Mouse (Mus musculus): ENCODE data around the gene Prss2. TPM values are rescaled to one million over a fixed set of nuclear protein-coding genes. Genes with fewer than 3 reads are reported as not detected.
"Not testable (repeated sequence)": the region's sequence is repeated elsewhere in the genome, so short reads cannot be mapped to it uniquely, and the experiment has no call there.

Prss2 gene
- total RNA-seq (2021) = not detected

DNA sequence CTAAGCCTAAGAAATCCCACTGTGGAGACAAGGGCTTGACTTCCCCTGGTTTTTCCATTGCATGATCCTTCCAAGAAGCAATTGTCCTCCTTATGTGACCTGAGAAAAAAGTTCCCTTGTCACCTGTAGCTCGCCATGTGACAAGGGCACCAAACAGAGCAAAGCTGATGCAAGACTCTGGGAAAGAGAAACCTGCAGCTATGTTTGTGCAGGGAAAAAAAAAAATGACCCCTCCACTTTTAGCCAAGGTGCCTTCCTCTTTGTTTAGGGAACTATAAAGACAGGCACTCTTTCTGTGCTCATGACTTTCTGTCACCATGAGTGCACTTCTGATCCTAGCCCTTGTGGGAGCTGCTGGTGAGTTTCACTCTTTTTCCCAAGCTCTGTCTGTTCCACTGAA is at the start of gene Prss2:
Gene Prss2 (plus strand): TSS at position 301 of the 400 bp plus-strand sequence.
- intact Hi-C loops (cut with DNase I) = no loop called here

DNA sequence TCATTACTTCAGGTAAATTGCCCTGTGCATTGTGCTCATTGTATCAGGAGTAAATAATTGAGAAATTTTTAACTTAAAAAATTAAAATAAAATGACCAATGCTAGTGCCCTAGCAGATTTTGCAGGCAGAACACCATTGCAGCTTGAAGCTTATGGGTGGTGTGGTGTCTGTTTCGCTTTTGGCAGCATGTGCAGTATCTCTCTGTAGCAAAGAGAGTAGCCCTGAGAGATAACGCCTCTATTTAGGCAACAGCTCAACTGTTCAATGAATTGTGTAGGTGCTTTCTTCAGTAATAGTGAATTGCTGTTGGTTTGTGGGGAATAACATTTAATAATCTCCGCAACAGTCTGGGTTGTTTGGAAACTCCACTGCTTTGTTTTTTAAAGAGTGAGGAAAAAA is 22.2 kb upstream of the Prss2 start:
- no peak for DNase-seq
- intact Hi-C loops (cut with DNase I) = no loop called here

More for the DNA sequence above, at the start of gene Prss2:
- DNase-seq = no peak

DNA sequence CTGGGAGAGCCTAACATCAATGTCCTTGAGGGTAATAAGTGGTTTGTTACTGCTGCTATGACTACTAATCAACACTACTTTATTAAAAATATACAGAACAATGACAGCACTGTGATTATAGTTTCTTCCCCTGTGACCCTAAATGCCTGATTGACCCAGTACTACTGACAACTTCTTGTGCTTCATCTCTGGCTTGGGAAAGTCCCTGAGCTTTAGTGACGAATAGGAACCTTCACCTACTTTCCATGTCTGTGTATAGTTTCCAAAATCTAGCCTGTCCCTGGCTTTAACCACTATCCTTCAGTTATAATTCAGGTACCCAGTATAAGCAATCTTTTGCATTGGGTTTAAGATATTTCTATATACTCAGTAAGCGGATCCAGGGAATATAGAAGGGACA is 16.7 kb upstream of the Prss2 start:
- intact Hi-C loops (cut with DNase I) = no loop called here
- DNase-seq = no peak

DNA sequence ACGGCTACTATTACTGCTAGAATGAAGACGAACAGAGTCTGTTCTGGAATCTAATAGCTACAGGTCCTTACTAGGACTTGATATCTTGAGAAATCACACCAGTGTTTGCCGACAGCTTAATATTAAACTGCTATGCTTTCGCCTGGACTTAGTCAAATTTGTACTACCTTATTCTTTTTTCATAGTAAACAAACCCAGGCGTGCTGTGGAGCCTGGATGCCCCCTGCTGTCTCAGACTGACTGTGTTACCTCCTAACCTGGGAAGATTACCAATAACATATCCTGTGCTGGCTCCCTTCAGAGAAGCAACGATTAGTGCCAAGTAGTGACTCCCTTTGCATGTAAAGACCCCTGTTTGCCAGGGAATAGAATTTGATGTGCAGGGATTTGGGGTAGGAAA is 16.3 kb upstream of the Prss2 start:
- DNase-seq = no peak
- intact Hi-C loops (cut with DNase I) = no loop called here

DNA sequence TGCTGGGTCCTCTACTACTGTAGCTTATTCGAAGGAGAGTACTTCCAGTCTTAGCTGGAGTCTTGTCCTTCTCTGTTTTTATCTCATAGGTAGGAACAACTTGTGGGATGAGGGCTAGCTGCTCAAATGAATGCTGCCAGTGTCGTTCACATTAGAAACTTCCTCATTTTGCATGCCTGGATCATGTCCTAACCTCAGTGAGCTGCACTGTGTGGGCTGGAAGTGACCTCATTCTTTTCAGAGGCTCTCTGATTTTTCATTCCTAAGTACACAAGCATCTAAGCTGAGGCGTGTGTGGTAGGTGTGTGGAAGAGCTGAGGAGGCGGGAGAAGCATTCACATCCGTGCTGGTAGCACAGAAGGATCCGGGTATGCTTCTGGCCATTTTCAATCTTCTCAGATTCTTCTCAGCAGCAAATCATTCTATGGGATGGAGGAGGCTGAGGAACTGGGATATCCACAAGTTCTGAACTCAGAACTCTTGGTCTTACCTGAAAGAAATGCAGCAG is 3.5 kb upstream of the Prss2 start:
- no peak for DNase-seq
- intact Hi-C loops (cut with DNase I) = no loop called here

DNA sequence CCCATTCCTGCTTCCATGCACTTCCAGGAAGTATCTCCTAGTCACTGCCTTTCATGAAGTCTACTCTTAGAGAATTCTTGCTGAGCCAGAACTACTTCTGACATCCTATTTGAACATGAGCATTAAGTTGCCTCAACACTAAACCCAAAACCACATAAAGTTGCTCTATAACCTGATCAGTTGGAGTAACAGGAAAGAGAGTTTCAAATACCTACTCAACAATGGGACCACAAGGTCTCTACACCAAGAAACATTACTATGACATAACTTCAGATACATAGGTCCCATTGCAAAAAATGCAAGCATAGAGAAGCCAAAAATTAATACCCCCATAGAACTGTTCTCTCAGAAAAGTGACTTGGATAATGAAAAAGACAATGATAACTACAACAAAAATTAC is 4.9 kb downstream of the Prss2 start:
- no peak for DNase-seq
- intact Hi-C loops (cut with DNase I) = no loop called here

DNA sequence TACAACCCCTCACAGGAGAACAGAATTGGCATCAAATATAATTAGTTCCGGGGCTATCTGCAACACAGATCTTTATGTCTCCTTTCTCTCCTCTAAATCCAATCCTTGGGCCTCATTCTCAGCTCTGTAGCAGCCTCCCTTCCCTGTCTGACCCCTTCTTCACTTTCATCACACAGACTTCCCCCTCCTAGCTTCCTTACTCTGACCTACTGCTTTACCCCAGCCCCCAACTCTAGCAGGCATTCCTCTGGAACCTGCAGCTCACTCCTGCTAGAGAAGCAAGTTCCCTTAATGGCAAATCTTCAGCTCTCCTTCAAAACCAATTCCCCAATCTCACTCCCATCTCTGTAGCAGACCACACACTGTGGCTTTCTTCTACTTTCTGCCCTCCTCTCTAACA is 5.8 kb downstream of the Prss2 start:
- intact Hi-C loops (cut with DNase I) = no loop called here
- DNase-seq = no peak

DNA sequence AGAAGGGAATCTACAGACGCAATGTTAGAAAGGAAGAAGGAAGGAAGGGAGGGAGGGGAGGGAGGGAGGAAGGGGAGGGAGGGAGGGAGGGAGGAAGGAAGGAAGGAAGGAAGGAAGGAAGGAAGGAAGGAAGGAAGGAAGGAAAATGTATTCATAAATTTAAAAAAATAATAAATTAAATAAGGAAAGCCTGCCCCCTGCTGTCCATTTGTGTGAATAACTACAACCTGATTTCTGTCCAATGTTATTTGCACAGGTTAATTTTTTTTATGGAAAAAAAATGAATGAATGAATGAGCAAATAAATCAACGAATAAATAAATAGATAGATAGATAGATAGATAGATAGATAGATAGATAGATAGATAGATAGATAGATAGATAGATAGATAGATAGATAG is 8.4 kb downstream of the Prss2 start:
- intact Hi-C loops (cut with DNase I) = loop anchor here (2.0 to 5.0 kb wide), 2 partner anchors 267 to 393 kb away; no protein-coding TSS in a partner anchor
- peak in 1 of 2 experiments; percentile 15 for DNase-seq

DNA sequence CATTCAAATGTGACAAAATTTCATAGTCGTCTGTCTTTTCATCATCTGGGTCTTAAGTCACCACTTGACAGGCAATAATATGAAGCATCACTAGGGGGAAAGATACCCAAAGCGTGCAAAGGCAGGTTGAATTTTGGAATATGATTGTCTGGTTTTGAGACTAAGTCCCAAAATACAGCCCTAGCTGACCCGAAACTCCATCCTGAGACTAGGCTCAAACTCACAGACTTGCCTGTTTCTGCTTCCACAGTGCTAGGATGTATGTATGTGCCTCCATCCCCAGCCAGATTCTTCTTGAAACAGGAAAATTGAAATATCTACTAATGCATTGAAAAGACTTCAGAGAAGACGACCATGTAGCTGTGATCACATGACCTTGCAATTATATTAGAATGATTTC is 10.6 kb downstream of the Prss2 start:
- intact Hi-C loops (cut with DNase I) = loop anchor here (5.0 kb wide), 1 partner anchor 395 kb away; no protein-coding TSS in a partner anchor

DNA sequence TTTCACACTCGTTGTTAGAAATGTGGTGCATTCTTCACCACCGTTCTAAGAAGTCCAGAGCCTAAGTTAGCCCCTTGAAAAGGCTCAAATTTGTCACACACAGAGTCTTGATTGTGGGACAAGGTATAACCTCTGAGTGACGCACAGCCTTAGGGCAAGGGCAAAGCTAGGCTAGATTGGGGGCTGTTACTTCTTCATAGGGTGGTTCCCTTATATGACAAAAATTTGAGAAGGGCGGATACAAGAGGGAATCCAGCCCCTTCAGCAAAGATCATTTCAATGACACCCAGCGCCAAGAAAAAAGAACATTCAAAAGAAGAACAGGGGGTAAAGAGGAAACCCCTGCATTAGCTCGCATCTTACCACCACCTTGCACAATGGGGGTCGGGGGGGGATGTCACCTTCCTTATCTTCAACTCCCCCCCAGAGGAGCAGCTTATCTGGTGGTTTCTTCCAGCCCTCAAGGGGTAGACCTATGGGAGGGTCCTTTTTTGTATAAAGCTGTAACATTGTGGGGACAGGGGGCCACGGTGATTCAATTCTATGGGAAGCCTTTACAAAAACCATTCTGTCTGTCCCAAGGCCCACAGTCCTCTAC is 11.2 kb downstream of the Prss2 start:
- no peak for DNase-seq
- intact Hi-C loops (cut with DNase I) = loop anchor here (5.0 kb wide), 1 partner anchor 395 kb away; no protein-coding TSS in a partner anchor

More for the DNA sequence above, 10.6 kb downstream of the Prss2 start:
- DNase-seq = no peak

DNA sequence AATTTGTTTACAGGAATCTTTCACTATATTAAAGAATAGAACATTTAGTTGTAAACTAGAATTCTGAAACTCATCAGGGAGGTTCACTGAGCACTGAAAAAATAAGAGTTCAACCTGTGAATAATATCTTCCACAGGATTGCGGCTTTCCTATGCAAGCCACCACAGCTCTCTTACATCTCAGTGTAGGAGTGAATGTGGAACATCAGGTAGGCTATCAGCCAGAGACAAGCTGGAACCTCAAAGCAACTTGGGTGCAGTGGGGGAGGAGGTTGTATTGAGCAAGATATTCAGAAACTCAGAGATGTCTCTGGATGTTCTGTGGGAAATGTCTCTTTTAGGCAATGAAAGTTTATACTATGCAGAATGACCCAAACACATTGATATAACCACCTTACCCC is 15.8 kb downstream of the Prss2 start:
- no peak for DNase-seq
- intact Hi-C loops (cut with DNase I) = no loop called here

DNA sequence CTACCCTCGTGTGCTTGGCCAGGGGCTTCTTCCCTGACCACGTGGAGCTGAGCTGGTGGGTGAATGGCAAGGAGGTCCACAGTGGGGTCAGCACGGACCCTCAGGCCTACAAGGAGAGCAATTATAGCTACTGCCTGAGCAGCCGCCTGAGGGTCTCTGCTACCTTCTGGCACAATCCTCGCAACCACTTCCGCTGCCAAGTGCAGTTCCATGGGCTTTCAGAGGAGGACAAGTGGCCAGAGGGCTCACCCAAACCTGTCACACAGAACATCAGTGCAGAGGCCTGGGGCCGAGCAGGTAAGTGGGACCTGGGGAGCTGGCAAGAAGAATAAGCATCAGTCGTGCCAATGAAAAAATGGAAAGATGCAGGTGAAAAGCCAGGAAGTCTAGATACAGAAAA is 16.7 kb downstream of the Prss2 start:
- DNase-seq; intact Hi-C loops (cut with DNase I): not testable (repeated sequence)

DNA sequence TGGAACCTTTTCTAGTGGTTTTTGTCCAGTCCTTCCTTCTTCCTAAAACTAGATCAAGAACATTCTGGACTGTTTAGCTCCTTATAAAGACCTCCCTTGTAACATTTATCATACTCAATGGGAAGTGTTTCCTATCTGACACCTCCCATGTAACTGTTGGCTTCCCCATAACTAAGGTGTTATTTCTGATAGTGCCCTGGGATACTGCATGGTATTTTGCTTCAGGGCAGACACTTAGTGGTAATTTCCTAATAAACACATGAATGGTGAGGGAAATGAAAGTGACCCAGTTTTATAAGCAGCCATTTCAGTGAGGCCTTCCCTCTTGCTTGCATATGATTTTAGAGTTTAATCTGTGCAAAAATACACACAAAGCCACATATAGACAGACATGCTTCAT is 19.2 kb downstream of the Prss2 start:
- DNase-seq = no peak
- intact Hi-C loops (cut with DNase I) = no loop called here

DNA sequence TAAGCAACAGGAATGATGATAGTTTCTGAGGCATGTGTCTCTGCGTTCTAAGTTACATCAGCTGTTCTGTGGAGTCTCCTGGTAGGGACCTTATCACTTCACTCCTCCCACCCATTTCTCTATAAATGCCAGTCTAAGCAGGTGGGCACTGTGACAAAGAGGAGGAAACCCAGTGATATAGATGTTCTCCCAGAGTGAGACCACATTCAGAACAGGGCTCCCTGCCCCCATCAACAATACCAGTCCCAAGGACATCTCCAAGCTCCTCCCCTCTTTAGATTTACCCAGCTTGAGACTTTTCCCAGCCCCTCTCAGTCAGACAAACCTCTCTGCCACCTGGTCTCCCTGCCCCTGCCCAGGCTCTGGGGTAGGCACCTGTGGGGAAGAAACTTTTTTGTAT is 20.2 kb downstream of the Prss2 start:
- intact Hi-C loops (cut with DNase I) = no loop called here
- DNase-seq = no peak

DNA sequence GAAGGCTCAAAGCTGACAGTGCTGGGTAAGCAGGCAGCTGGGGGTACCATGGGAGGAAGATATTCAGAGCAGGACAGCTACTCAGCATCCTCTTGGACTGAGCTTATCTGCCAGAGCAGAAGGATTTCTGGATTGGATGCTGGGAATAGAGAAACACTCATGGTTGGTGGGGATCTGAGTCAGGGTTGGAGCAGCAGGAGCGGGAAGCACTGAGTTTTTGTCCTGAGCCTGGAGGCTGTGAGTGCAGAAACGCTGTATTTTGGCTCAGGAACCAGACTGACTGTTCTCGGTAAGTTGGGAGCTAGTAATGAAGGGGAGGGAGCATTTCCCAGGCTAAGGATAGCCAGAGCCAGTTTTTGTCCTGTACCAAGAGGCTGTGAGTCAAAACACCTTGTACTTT is 21.4 kb downstream of the Prss2 start:
- intact Hi-C loops (cut with DNase I) = no loop called here
- DNase-seq = no peak

DNA sequence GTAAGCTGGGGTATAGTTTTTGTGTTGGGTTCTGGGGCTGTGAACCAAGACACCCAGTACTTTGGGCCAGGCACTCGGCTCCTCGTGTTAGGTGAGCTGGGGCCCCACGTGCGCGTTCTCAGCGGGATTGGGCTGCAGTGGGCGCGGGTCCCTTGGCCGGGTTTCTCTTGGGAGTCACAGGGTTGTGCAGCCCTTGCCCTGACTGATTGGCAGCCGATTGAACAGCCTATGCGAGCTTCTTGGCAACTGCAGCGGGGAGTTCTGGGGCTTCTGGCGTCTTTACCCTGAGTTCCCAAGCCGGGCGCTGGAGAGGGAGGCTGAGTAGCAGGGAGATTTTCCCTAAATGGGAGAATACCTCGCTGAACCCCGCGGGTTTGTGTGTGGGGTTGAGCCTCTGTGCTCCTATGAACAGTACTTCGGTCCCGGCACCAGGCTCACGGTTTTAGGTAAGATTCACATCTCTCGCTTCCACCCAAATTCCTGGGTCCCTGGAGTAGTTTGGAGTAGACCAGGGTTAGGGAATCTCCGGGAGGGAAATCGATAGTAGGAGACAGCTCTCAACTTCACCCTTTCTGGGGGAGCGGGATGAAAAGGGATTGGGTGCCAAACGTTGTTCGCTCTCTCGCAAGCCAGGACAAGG is 21.9 kb downstream of the Prss2 start:
- intact Hi-C loops (cut with DNase I) = no loop called here
- DNase-seq = no peak

DNA sequence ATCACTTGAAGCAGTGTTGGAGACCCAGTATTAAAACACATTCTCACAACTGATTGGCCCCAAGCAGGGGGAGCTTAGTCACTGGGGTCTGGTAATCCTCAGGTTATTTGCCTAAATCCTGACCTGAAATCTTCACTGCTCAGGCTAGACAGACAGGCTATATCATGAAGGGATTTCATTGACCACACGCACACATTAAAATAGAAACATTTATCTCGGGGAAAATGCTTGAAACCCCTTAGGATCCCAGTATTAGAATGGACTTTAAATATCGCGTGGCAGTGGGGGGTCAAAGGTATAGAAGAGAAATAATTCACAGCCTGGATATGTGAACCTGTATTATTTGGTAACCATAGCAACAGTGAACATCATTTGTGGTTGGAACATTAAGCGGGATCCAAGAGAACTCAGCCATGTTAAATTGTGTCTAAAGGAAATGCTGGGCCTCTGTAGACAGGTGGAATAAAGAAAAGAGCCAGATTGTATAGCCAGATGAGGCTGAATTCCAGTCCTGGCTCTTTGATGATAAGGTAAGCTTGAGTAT is 22.9 kb downstream of the Prss2 start:
- no peak for DNase-seq
- intact Hi-C loops (cut with DNase I) = no loop called here

DNA sequence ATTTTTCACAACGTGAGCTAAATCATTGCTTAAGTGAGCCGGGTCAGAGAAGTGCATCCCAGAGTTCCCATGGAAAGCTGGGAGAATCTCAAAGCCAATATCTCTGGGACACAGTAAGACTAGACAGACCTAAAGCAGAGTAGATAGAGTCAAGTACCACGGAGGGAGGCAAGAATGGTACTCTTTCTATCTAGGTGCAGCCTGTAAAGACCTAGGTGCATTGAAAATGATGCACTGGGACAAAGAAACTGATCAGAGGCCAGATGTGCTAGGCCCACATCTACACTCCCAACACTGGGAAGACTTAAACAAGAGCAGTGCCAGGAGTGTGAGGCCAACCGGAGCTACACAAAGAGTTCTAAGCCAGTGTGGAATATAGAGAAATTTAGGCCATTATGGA is 23.7 kb downstream of the Prss2 start:
- intact Hi-C loops (cut with DNase I) = no loop called here
- no peak for DNase-seq

DNA sequence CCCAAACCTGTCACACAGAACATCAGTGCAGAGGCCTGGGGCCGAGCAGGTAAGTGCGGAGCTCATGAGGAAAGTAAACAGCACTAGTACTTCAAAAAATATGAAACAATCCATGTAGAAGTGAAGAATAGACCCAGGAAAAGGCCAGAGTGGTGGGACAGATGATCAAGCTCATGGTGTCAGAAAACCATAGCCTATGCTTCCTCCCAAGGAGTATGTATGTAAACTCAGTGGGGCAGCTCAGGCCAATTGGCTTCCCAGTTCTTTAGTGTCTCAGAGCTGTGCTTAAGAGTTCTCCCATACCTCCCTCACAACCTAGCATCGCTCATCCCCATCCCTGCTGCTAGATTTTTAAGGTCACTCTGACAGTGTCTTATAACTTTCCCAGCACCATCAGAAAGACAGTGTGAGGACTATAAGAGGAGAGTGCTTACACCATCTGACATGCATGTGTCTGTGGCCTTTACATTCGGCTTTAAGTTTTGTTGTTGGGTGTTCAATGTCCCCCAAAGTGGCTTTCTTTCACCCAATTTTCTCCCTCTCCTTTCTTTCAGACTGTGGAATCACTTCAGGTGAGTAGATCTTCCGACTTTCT is 25.6 kb downstream of the Prss2 start:
- intact Hi-C loops (cut with DNase I) = no loop called here
- no peak for DNase-seq

DNA sequence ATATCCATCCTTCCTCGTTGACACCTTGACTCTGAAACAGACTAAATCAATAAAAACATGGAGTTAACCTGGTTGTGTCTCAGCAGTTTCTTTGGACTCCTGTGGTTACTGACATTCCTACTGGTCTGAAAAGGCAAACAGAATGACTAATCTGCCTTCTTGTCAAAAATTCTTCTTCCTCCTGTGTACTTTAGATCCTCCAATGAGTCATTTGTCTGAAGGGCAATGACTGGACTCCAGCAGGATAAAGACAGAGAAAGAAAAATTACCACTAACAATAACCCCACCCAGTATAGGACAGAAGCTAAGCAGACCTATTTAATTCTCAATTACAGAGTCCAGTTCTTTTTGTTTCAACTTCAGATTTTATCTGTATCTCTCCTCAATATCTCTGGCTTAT is 26.7 kb downstream of the Prss2 start:
- no peak for DNase-seq
- intact Hi-C loops (cut with DNase I) = no loop called here

DNA sequence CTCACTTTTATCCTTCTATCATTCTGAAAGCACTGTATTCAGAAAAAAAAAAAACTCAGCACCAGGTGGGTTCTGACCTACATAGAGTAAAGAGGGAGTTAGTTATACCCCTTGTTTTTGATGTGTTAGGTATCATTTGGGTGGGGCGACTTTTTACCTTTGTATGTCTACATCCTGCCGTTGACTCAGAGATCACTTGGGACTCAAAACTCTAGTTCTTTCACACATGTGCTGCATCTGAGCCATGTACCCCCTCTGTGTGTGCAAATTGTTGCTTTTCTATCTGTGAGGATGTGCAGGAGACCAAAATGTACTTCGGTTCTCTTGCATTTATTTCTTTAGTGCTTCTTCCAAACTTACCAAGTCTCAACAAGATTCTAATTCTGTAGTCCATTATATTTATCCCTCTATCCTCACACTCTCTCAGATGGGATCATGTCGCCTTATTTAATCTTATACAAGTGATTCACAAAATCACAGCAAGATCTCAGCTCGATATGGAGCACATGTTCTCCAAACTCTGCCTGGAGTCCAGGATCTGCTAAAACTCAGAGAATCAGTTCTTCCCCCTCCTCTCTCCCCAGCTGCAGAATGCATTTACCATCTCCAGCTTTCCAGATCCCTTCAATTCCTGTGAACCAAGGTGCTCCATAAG is 31.9 kb downstream of the Prss2 start:
- no peak for DNase-seq
- intact Hi-C loops (cut with DNase I) = no loop called here
